Mouse (Mus musculus) cerebellum, adult 2 months (tissue): Measurements from ENCODE around the gene Paox.

Experiments
- CTCF ChIP-seq: fragments of 200-500 bp; IDR thresholded peaks from 2 replicates; pipeline ENCODE4 v1.5.1; 2011; ENCODE audit warnings: low read depth, mild to moderate bottlenecking, control low read depth, low read length, moderate library complexity, borderline replicate concordance; ENCODE audit not compliant: insufficient read depth
- POLR2A ChIP-seq: fragments of 200-500 bp; IDR thresholded peaks from 2 replicates; pipeline ENCODE4 v1.6.1; 2011; ENCODE audit warnings: low read length, control low read depth, borderline replicate concordance; ENCODE audit not compliant: insufficient read depth

GRCm38 (mm10) chr7:140122765-140123164, 7.2 kb downstream of the Paox start:
- TF ChIP-seq CTCF: no peak
- no peak for TF ChIP-seq POLR2A
